Mouse (Mus musculus) forebrain, embryonic 10.5 days (tissue): ENCODE results near the gene Sec22c. TPM values are rescaled to one million over a fixed set of nuclear protein-coding genes. Genes with fewer than 3 reads are reported as not detected.

Source experiments
- DNase-seq: peaks from one replicate; pipeline ENCODE4 v3.0.0-alpha.2; 2017; ENCODE audit warnings: low spot score; ENCODE audit errors: extremely low spot score
- H3K27ac ChIP-seq: fragments of 300-500 bp; sonication (generic); 2 replicates; pipeline ENCODE4 v1.5.1; 2016; ENCODE audit warnings: mild to moderate bottlenecking
- H3K27me3 ChIP-seq: fragments of 300-500 bp; sonication (generic); 2 replicates; pipeline ENCODE4 v1.6.1; 2016; ENCODE audit warnings: mild to moderate bottlenecking; ENCODE audit not compliant: poor library complexity, severe bottlenecking
- H3K36me3 ChIP-seq: fragments of 300-500 bp; sonication (generic); replicated peaks from 2 replicates; pipeline ENCODE4 v1.6.1; 2016; ENCODE audit warnings: mild to moderate bottlenecking, moderate library complexity
- H3K4me1 ChIP-seq: fragments of 300-500 bp; sonication (generic); 2 replicates; pipeline ENCODE4 v1.6.1; 2016
- H3K4me3 ChIP-seq: fragments of 300-500 bp; sonication (generic); 2 replicates; pipeline ENCODE4 v1.5.1; 2016; ENCODE audit warnings: mild to moderate bottlenecking, moderate library complexity
- H3K9me3 ChIP-seq: fragments of 300-500 bp; sonication (generic); 2 replicates; pipeline ENCODE4 v1.6.1; 2016; ENCODE audit warnings: mild to moderate bottlenecking, moderate library complexity
- WGBS: fragments of 180-500 bp; shearing (Covaris S2); methylation state at CpG from one replicate; pipeline ENCODE4 v1.1.7; 2016; 5-methylcytosine and 5-hydroxymethylcytosine counted together
- polyA plus RNA-seq: library from polyadenylated mRNA; unstranded; fragments of >200 nt; fragmentation: Nextera tagmentation; extraction: Ambion mirVana; gene quantifications from 2 replicates; pipeline ENCODE4 v1.2.1, GENCODE M21; 2016

Gene Sec22c
- polyA plus RNA-seq, 1 experiment from 2014 or later: 15.3 TPM

DNA sequence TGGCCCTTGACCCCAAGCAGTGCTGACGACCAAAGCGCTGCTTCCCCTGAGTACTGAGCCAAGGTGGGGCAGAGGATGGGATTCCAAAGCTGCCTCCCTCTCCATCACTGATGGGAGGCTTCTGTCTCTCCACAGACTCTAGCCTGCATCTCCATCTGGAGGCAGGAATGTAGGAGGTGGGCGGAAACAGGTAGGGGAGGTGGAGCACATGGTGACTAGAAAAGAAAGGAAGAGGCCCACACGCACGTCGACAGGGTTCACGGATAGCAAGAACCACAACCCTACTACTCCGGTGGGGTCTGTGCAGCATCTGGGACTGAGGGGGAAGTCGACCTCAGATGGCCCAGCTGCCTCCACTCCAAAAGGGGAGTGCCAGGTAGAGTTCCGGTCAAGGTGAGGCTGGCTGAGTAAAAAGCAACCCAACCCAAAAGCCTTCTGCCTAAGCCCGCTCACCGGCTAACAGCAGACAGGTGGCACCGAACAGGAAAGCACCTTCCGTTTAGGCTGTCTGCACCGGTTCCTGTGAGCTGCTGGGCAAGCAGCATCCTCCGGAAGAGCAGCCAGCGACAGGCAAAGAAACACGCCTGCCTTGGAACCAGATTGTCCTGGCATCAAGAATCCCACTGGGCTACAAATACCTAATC is 23.1 kb downstream of the Sec22c start:
- no peak overlapping the region for H3K27ac ChIP-seq
- H3K36me3 ChIP-seq: peaks cover 49% of the 10 kb centered on the region
- no peak for DNase-seq
- no peaks in the 10 kb centered on the region for H3K27me3 ChIP-seq
- 80% methylated on average over 18 of the region's 18 CpGs for WGBS
- no peaks in the 10 kb centered on the region for H3K4me1 ChIP-seq
- H3K4me3 ChIP-seq: no peak overlapping the region
- H3K9me3 ChIP-seq: no peaks in the 10 kb centered on the region

DNA sequence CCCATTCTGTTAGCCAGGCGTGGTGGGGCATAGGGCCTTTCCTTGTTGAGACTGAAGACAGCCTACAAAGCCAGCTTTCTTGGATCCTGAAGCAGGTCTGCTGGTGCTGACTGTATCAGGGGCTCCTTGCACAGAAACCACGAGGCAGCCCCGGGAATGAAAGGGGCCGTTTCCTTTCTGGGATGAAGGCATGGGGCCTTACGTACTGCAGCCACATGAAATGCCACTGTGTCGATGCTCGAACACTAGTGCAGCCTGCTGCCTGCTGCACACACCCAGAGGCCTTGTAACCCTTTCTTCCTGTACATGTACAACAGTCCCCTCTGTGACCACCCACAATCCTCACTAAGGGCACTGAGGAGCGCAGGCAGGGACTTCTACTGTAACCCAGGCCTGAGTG is 24.1 kb downstream of the Sec22c start:
- Histone ChIP-seq H3K4me1 (no peaks in the 10 kb centered on the region), H3K27me3 (no peaks in the 10 kb centered on the region), H3K27ac (no peak overlapping the region), H3K36me3 (peaks cover 40% of the 10 kb centered on the region), H3K9me3 (no peaks in the 10 kb centered on the region), H3K4me3 (no peak overlapping the region)
- DNase-seq: no peak
- WGBS: 82% methylated on average over 8 of the region's 8 CpGs

DNA sequence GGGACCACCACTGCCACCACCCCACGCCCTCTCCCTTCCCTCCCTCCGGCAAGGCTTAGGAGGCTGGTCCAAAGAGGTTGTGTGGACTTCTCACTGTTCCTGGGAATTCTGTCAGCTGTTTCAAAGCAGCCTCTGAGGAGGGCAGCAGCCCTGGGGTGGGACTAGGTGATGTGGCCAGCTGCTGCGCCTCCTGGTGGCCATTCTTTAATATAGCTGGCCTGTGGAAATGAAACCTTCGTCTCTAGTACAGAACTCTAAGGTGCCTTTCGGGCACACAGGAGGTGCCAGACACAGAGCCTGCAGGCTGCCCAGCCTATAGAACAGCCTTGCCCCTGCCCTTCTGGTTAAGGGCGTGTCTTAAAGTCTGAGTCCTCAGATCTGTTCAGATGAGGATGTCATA is 25.7 kb downstream of the Sec22c start:
- H3K4me1 ChIP-seq: no peaks in the 10 kb centered on the region
- peak; percentile 52 for DNase-seq
- H3K4me3 ChIP-seq: no peak overlapping the region
- 26% methylated on average over 6 of the region's 6 CpGs for whole genome bisulfite sequencing
- peaks cover 25% of the 10 kb centered on the region for H3K36me3 ChIP-seq
- no peaks in the 10 kb centered on the region for H3K27me3 ChIP-seq
- no peaks in the 10 kb centered on the region for H3K9me3 ChIP-seq
- H3K27ac ChIP-seq: no peak overlapping the region

GRCm38 (mm10) chr9:121677476-121677875 is 27.8 kb downstream of the Sec22c start:
- peaks cover under 1% of the 10 kb centered on the region; the same call in 1 of the 2 replicates for H3K4me1 ChIP-seq
- no peaks in the 10 kb centered on the region for H3K9me3 ChIP-seq
- DNase-seq: no peak
- no peak overlapping the region for H3K4me3 ChIP-seq
- 84% methylated on average over 8 of the region's 8 CpGs for WGBS
- no peaks in the 10 kb centered on the region for H3K27me3 ChIP-seq
- H3K27ac ChIP-seq: no peak overlapping the region
- H3K36me3 ChIP-seq: peaks cover 8% of the 10 kb centered on the region

DNA sequence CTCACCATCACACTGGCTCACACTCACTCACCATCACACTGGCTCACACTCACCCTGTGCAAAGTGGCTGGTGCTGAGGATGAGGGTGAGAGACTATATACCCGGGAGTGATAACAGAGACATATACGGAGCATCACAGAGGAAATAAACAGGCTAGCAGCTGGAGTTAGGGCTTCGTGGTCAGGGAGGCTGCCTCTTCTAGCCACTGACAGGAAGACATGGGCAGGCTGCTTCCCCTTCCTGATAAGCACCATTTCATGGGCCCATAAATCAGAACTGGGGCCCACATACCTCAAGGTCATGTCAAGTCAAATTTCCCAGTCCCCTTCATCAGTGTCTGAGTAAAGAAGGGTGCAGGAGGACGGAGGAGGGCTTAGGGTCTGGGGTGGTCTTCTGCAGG is 28.2 kb downstream of the Sec22c start:
- WGBS: 87% methylated on average over 4 of the region's 4 CpGs
- Histone ChIP-seq H3K4me1 (peaks cover 4% of the 10 kb centered on the region), H3K4me3 (no peak overlapping the region), H3K27me3 (no peaks in the 10 kb centered on the region), H3K27ac (no peak overlapping the region), H3K9me3 (no peaks in the 10 kb centered on the region), H3K36me3 (peaks cover 4% of the 10 kb centered on the region; the same call in 1 of the 2 replicates)
- DNase-seq: no peak

DNA sequence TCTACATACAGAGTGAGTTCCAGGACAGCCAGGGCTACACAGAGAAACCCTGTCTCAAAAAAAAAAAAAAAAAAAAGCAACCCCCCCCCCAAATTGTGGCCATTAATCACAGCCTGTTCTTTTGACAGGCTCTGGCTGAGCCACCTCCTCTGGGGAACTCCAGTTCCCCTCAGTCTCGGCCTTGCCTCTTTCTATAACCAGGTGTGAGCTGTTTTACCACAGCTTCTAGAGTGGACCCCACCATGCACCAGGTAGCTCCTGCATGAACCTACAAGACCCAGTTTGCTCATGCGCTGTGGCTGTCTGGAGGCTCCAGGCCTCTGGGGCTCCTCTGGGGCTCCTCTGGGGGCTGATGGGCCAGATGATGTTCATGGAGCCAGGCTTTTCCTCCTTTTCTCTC is 29.7 kb downstream of the Sec22c start:
- no peak for DNase-seq

GRCm38 (mm10) chr9:121675011-121675410 is 30.3 kb downstream of the Sec22c start:
- no peaks in the 10 kb centered on the region for H3K36me3 ChIP-seq
- H3K27me3 ChIP-seq: peaks cover 13% of the 10 kb centered on the region
- no peaks in the 10 kb centered on the region for H3K9me3 ChIP-seq
- H3K4me3 ChIP-seq: no peak overlapping the region
- DNase-seq: no peak
- 88% methylated on average over 9 of the region's 9 CpGs for WGBS
- H3K27ac ChIP-seq: no peak overlapping the region
- H3K4me1 ChIP-seq: peaks cover 18% of the 10 kb centered on the region

More for the DNA sequence above, 29.7 kb downstream of the Sec22c start:
- Histone ChIP-seq H3K4me1 (peaks cover 12% of the 10 kb centered on the region), H3K27me3 (peaks cover 7% of the 10 kb centered on the region), H3K4me3 (no peak overlapping the region), H3K9me3 (no peaks in the 10 kb centered on the region), H3K27ac (no peak overlapping the region), H3K36me3 (no peaks in the 10 kb centered on the region)
- WGBS: 87% methylated on average over 2 of the region's 2 CpGs

GRCm38 (mm10) chr9:121673716-121674115 is 31.6 kb downstream of the Sec22c start:
- Histone ChIP-seq H3K27me3 (peaks cover 26% of the 10 kb centered on the region), H3K27ac (no peak overlapping the region), H3K36me3 (no peaks in the 10 kb centered on the region), H3K9me3 (no peaks in the 10 kb centered on the region), H3K4me3 (no peak overlapping the region), H3K4me1 (peaks cover 28% of the 10 kb centered on the region)
- WGBS: 83% methylated on average over 5 of the region's 5 CpGs
- no peak for DNase-seq

DNA sequence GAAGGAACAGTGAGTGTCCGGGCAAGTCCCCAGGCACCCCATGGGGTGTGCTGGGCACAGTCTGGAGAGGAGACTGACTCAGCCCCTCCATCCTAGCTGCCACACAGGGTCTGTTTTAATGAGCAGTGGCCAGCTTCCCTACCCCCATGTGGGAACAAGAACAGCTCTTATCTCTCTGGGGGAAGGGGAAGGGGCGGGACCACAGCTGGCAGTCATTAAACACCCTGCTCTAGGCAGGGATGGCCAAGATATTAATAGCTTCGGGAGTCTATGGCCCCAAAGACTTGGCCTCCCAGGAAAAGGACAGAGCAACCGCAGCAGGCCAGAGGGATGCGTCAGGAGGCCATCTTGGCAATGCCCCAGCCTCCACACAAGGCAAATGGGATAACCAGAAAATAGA is 33.0 kb downstream of the Sec22c start:
- Histone ChIP-seq H3K9me3 (no peaks in the 10 kb centered on the region), H3K27me3 (peaks cover 40% of the 10 kb centered on the region), H3K4me3 (no peak overlapping the region), H3K36me3 (no peaks in the 10 kb centered on the region), H3K27ac (no peak overlapping the region), H3K4me1 (peaks cover 28% of the 10 kb centered on the region)
- no peak for DNase-seq
- 71% methylated on average over 5 of the region's 5 CpGs for WGBS

DNA sequence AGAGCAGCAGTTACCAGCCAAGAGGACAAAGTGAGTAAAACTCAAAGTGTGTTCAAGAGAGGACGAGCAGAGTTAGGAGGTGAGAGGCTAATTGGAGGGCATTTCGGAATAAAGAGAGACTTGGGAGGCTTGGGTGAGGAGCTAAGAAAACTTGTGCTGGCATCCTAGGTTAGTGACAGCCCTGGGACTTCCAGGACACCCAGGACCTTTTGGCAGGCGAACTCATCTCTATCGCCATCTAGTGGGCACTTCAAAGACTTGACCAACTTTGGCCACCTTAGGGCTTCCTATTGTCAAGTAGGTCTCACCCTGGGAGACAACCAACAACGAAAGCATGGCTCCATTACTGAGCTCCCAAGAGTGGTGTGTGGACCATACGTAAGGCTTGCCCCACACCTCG is 34.0 kb downstream of the Sec22c start:
- 16% methylated on average over 7 of the region's 7 CpGs for WGBS
- DNase-seq: peak; percentile 61
- H3K4me1 ChIP-seq: peaks cover 28% of the 10 kb centered on the region
- H3K36me3 ChIP-seq: no peaks in the 10 kb centered on the region
- H3K27me3 ChIP-seq: peaks cover 49% of the 10 kb centered on the region
- H3K4me3 ChIP-seq: no peak overlapping the region
- no peak overlapping the region for H3K27ac ChIP-seq
- no peaks in the 10 kb centered on the region for H3K9me3 ChIP-seq

GRCm38 (mm10) chr9:121669348-121669791 is 35.9 kb downstream of the Sec22c start:
- H3K27ac ChIP-seq: peak overlapping the region; percentile 63

GRCm38 (mm10) chr9:121667822-121668221 is 37.5 kb downstream of the Sec22c start:
- DNase-seq: no peak
- H3K4me1 ChIP-seq: peaks cover 32% of the 10 kb centered on the region
- H3K27ac ChIP-seq: no peak overlapping the region

More at GRCm38 (mm10) chr9:121669348-121669791, 35.9 kb downstream of the Sec22c start:
- peaks cover 57% of the 10 kb centered on the region for H3K27me3 ChIP-seq
- no peaks in the 10 kb centered on the region for H3K36me3 ChIP-seq
- DNase-seq: peak; percentile 77
- WGBS: 1% methylated on average over 28 of the region's 28 CpGs
- no peaks in the 10 kb centered on the region for H3K9me3 ChIP-seq
- H3K4me1 ChIP-seq: peaks cover 32% of the 10 kb centered on the region
- peak overlapping the region; percentile 48 for H3K4me3 ChIP-seq

DNA sequence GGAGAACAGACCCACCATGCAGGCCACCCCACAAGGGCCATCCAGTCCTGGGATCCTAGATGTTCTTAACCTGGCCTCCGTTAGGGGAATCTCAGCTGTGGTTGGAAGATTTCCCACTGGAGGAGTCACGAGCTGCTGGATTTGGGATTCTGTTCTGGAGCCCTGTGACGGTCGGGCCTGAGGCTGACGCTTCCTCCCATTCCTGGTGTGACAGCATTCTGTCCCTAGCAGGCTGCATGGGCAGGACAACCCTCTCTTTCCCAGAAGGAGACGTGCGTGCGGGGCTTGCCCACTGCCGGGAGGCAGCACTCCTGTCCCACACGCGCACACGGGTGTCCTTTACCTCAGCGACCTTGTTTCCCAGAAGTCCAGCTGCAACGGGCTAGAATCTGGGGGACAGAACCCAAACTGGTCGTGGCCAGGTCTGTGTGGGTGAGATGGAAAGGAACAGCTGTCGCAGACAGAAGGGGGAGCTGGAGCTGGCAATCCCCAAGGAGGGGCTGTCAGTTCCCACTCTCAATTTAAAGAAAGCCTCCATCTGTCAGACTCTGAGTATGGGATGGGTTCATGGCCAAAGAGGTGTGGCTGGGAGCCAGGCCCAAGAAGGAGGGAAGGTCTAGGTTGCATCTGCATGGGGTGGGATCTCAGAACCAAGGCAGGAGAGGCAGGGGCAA is 38.2 kb downstream of the Sec22c start:
- H3K9me3 ChIP-seq: no peaks in the 10 kb centered on the region
- H3K4me3 ChIP-seq: no peak overlapping the region
- peak overlapping the region; percentile 15; the same call in 1 of the 2 replicates for H3K27ac ChIP-seq
- no peak for DNase-seq
- H3K27me3 ChIP-seq: peaks cover 58% of the 10 kb centered on the region
- H3K4me1 ChIP-seq: peaks cover 28% of the 10 kb centered on the region
- WGBS: 77% methylated on average over 16 of the region's 16 CpGs
- H3K36me3 ChIP-seq: no peaks in the 10 kb centered on the region

More at GRCm38 (mm10) chr9:121667822-121668221, 37.5 kb downstream of the Sec22c start:
- WGBS: 82% methylated on average over 11 of the region's 11 CpGs
- Histone ChIP-seq H3K36me3 (no peaks in the 10 kb centered on the region), H3K4me3 (no peak overlapping the region), H3K9me3 (no peaks in the 10 kb centered on the region), H3K27me3 (peaks cover 58% of the 10 kb centered on the region)
